20 mouse cellular contexts compared by ENCODE assay signal in the genomic region with DNA sequence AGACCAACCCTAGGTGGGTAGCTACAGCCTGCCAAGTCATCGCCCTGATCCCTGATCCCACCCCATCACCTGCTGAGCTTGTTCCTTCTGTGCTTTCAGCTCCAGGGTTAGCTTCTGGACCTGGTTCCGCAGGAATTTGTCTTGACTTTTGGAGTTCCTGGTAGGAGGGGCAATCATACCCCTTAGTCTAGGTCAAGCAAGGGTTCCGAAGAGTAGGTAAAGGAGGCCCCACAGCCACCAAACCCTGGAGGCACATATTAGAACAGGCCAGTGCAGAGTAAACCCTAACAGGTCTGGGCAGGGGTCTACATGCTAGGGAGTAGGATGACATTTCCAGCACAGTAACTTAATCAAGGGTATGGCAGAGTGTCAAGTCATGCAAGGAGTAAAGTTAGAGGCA. TPM values are rescaled to one million over a fixed set of nuclear protein-coding genes. Genes with fewer than 3 reads are reported as not detected.
DNase-seq lines count a peak whose midpoint lies in the region; ATAC-seq lines count a peak whose summit lies in the region.
"Had no signal": no experiment of that assay in that cellular context is flagged by ENCODE, and none has a peak within 500 bp of the region (broad histone marks: within the 10 kb centered on the region; RNA-seq: fewer than 3 reads in every experiment).

No protein-coding gene starts in this region.

- no peak for DNase-seq in embryonic facial prominence, embryonic 10.5 days (ENCODE audit: low spot score)
- DNase-seq in liver, embryonic 13.5 days = no peak
- DNase-seq in liver, embryonic 11.5 days (ENCODE audit: low spot score) = no peak
- no peak for DNase-seq in cerebellum, adult 11 months
- DNase-seq: adrenal gland, postnatal 14 days; cerebellum, adult 9-11 months; gastrocnemius, postnatal 25 days; heart, adult 2 months; kidney, postnatal 4 days; lung, postnatal 4 days; thymus, postnatal 36 days had no signal

- peaks cover 11% of the 10 kb centered on the region for H3K36me3 ChIP-seq in embryonic facial prominence, embryonic 13.5 days
- H3K36me3 ChIP-seq in embryonic facial prominence, embryonic 10.5 days (replicated peaks) = peaks cover 13% of the 10 kb centered on the region
- peaks cover 11% of the 10 kb centered on the region for H3K36me3 ChIP-seq in liver, embryonic 13.5 days
- 0 out of 2 replicates have a peak, but pooled peaks cover 4% of the 10 kb centered on the region for H3K36me3 ChIP-seq in liver, embryonic 11.5 days (ENCODE audit: control insufficient read depth, insufficient read depth, low read length)
- H3K36me3 ChIP-seq in embryonic facial prominence, embryonic 15.5 days = peaks cover 4% of the 10 kb centered on the region; the same call in 1 of the 2 replicates
- 0 out of 2 replicates have a peak, but pooled peaks cover 3% of the 10 kb centered on the region for H3K36me3 ChIP-seq in limb, embryonic 15.5 days
- peaks cover 10% of the 10 kb centered on the region for H3K36me3 ChIP-seq in kidney, embryonic 16.5 days (ENCODE audit: insufficient read depth, low read length)
- H3K36me3 ChIP-seq: forebrain, embryonic 15.5 days; lung, embryonic 15.5 days had no signal

- no peak overlapping the region for H3K4me3 ChIP-seq in embryonic facial prominence, embryonic 13.5 days
- no peak overlapping the region for H3K4me3 ChIP-seq in embryonic facial prominence, embryonic 10.5 days
- no peak overlapping the region for H3K4me3 ChIP-seq in liver, embryonic 13.5 days (replicated peaks)
- H3K4me3 ChIP-seq in liver, embryonic 11.5 days (ENCODE audit: low read depth, low read length) = no peak overlapping the region
- no peak overlapping the region for H3K4me3 ChIP-seq in embryonic facial prominence, embryonic 15.5 days (replicated peaks)
- H3K4me3 ChIP-seq in limb, embryonic 15.5 days = no peak overlapping the region
- H3K4me3 ChIP-seq in kidney, embryonic 16.5 days (ENCODE audit: low read length) = no peak overlapping the region
- H3K4me3 ChIP-seq: forebrain, embryonic 15.5 days; heart, adult 2 months; heart, embryonic 13.5 days; lung, embryonic 15.5 days had no signal

- ATAC-seq in embryonic facial prominence, embryonic 13.5 days (ENCODE audit: insufficient number of reproducible peaks, insufficient read depth, low FRiP score, low TSS enrichment, low read depth) = no peak
- ATAC-seq in liver, embryonic 13.5 days (ENCODE audit: low read depth) = no peak
- no peak for ATAC-seq in liver, embryonic 11.5 days (replicated peaks; ENCODE audit: low FRiP score)
- ATAC-seq in embryonic facial prominence, embryonic 15.5 days (ENCODE audit: insufficient number of reproducible peaks, low FRiP score, low TSS enrichment, low read depth) = no peak
- ATAC-seq in limb, embryonic 15.5 days (ENCODE audit: insufficient number of reproducible peaks, low FRiP score, low TSS enrichment, low read depth) = no peak
- ATAC-seq in kidney, embryonic 16.5 days (ENCODE audit: low FRiP score, low TSS enrichment) = no peak
- ATAC-seq: forebrain, embryonic 15.5 days; inflammation-experienced regulatory T-cells, adult 6 months had no signal

- H3K4me2 ChIP-seq in embryonic facial prominence, embryonic 13.5 days = no peak overlapping the region
- no peak overlapping the region for H3K4me2 ChIP-seq in liver, embryonic 13.5 days
- no peak overlapping the region for H3K4me2 ChIP-seq in liver, embryonic 11.5 days
- H3K4me2 ChIP-seq in embryonic facial prominence, embryonic 15.5 days (replicated peaks) = no peak overlapping the region
- H3K4me2 ChIP-seq in limb, embryonic 15.5 days = 0 out of 2 replicates have a peak overlapping the region, but pooled peaks have one; percentile 5
- H3K4me2 ChIP-seq in kidney, embryonic 16.5 days (replicated peaks; ENCODE audit: low read depth, low read length) = no peak overlapping the region
- H3K4me2 ChIP-seq: forebrain, embryonic 15.5 days; heart, embryonic 13.5 days; hindbrain, embryonic 14.5 days; lung, embryonic 15.5 days had no signal

- 68% methylated on average over 3 of the region's 3 CpGs for WGBS in embryonic facial prominence, embryonic 13.5 days
- 80% methylated on average over 3 of the region's 3 CpGs for WGBS in embryonic facial prominence, embryonic 10.5 days
- WGBS in liver, embryonic 13.5 days (ENCODE audit: insufficient replicate concordance) = 92% methylated on average over 3 of the region's 3 CpGs
- WGBS in liver, embryonic 11.5 days = 88% methylated on average over 3 of the region's 3 CpGs
- WGBS in embryonic facial prominence, embryonic 15.5 days = 57% methylated on average over 3 of the region's 3 CpGs
- 69% methylated on average over 3 of the region's 3 CpGs for WGBS in limb, embryonic 15.5 days
- 84% methylated on average over 3 of the region's 3 CpGs for WGBS in kidney, embryonic 16.5 days

- peaks cover 25% of the 10 kb centered on the region for H3K4me1 ChIP-seq in embryonic facial prominence, embryonic 13.5 days
- peaks cover 54% of the 10 kb centered on the region for H3K4me1 ChIP-seq in embryonic facial prominence, embryonic 10.5 days
- peaks cover 96% of the 10 kb centered on the region for H3K4me1 ChIP-seq in liver, embryonic 13.5 days (replicated peaks)
- H3K4me1 ChIP-seq in liver, embryonic 11.5 days (replicated peaks; ENCODE audit: control insufficient read depth, insufficient read depth, low read length) = peaks cover 48% of the 10 kb centered on the region
- H3K4me1 ChIP-seq in embryonic facial prominence, embryonic 15.5 days = peaks cover 31% of the 10 kb centered on the region
- peaks cover 31% of the 10 kb centered on the region for H3K4me1 ChIP-seq in limb, embryonic 15.5 days
- H3K4me1 ChIP-seq in kidney, embryonic 16.5 days (ENCODE audit: insufficient read depth, low read length) = peaks cover 31% of the 10 kb centered on the region

- no peaks in the 10 kb centered on the region for H3K27me3 ChIP-seq in embryonic facial prominence, embryonic 13.5 days
- H3K27me3 ChIP-seq in embryonic facial prominence, embryonic 10.5 days (replicated peaks; ENCODE audit: low read depth, poor library complexity, severe bottlenecking) = no peaks in the 10 kb centered on the region
- H3K27me3 ChIP-seq in liver, embryonic 13.5 days = no peaks in the 10 kb centered on the region
- peaks cover 8% of the 10 kb centered on the region; the same call in 1 of the 2 replicates for H3K27me3 ChIP-seq in liver, embryonic 11.5 days (replicated peaks; ENCODE audit: control insufficient read depth, insufficient read depth, low read length)
- H3K27me3 ChIP-seq in embryonic facial prominence, embryonic 15.5 days = no peaks in the 10 kb centered on the region
- no peaks in the 10 kb centered on the region for H3K27me3 ChIP-seq in limb, embryonic 15.5 days
- no peaks in the 10 kb centered on the region for H3K27me3 ChIP-seq in kidney, embryonic 16.5 days (ENCODE audit: insufficient read depth, low read length)
- H3K27me3 ChIP-seq: forebrain, embryonic 15.5 days; lung, embryonic 15.5 days had no signal

- H3K27ac ChIP-seq in embryonic facial prominence, embryonic 13.5 days = peak overlapping the region; percentile 41; the same call in 1 of the 2 replicates
- no peak overlapping the region; the same call in 1 of the 2 replicates for H3K27ac ChIP-seq in embryonic facial prominence, embryonic 10.5 days (replicated peaks)
- H3K27ac ChIP-seq in liver, embryonic 13.5 days = peak overlapping the region; percentile 93
- H3K27ac ChIP-seq in liver, embryonic 11.5 days (ENCODE audit: low read depth, low read length) = no peak overlapping the region
- H3K27ac ChIP-seq in embryonic facial prominence, embryonic 15.5 days (replicated peaks) = peak overlapping the region; percentile 31; the same call in 1 of the 2 replicates
- H3K27ac ChIP-seq in limb, embryonic 15.5 days = peak overlapping the region; percentile 43; the same call in 1 of the 2 replicates
- no peak overlapping the region for H3K27ac ChIP-seq in kidney, embryonic 16.5 days (ENCODE audit: low read length)
- H3K27ac ChIP-seq: forebrain, embryonic 15.5 days; heart, adult 2 months; heart, embryonic 13.5 days; hindbrain, embryonic 14.5 days had no signal

- H3K9ac ChIP-seq in embryonic facial prominence, embryonic 13.5 days = no peak overlapping the region
- H3K9ac ChIP-seq in liver, embryonic 13.5 days = peak overlapping the region; percentile 1; the same call in 1 of the 2 replicates
- H3K9ac ChIP-seq in liver, embryonic 11.5 days (ENCODE audit: low read depth, low read length) = no peak overlapping the region
- no peak overlapping the region for H3K9ac ChIP-seq in embryonic facial prominence, embryonic 15.5 days
- H3K9ac ChIP-seq in limb, embryonic 15.5 days = no peak overlapping the region
- no peak overlapping the region for H3K9ac ChIP-seq in kidney, embryonic 16.5 days (replicated peaks; ENCODE audit: low read length)
- H3K9ac ChIP-seq: forebrain, embryonic 15.5 days; heart, embryonic 13.5 days; hindbrain, embryonic 14.5 days; lung, embryonic 15.5 days had no signal

- H3K9me3 ChIP-seq in embryonic facial prominence, embryonic 13.5 days = no peaks in the 10 kb centered on the region
- H3K9me3 ChIP-seq in embryonic facial prominence, embryonic 10.5 days = no peaks in the 10 kb centered on the region
- no peaks in the 10 kb centered on the region for H3K9me3 ChIP-seq in liver, embryonic 13.5 days (replicated peaks)
- no peaks in the 10 kb centered on the region for H3K9me3 ChIP-seq in liver, embryonic 11.5 days (ENCODE audit: control insufficient read depth, low read length)
- H3K9me3 ChIP-seq in embryonic facial prominence, embryonic 15.5 days (replicated peaks) = no peaks in the 10 kb centered on the region
- no peaks in the 10 kb centered on the region for H3K9me3 ChIP-seq in limb, embryonic 15.5 days
- no peaks in the 10 kb centered on the region for H3K9me3 ChIP-seq in kidney, embryonic 16.5 days (ENCODE audit: low read length)
- H3K9me3 ChIP-seq: forebrain, embryonic 15.5 days; heart, embryonic 13.5 days; lung, embryonic 15.5 days had no signal

RNA-seq across cellular contexts. Expression of gene Lmntd2, which starts 0.7 kb away (rescaled TPM):
- polyA plus RNA-seq in embryonic facial prominence, embryonic 13.5 days (2015; fragmentation: Nextera tagmentation; extraction: Ambion mirVana) = 2.8 and 3.4 TPM in 2 replicates
- 4.9 and 5.3 TPM in 2 replicates for polyA plus RNA-seq in embryonic facial prominence, embryonic 10.5 days (2016; fragmentation: Nextera tagmentation; extraction: Ambion mirVana)
- 0.59 and 0.71 TPM in 2 replicates for polyA plus RNA-seq in liver, embryonic 13.5 days (2015; fragmentation: Nextera tagmentation; extraction: Ambion mirVana)
- 1.8 and 2.6 TPM in 2 replicates for polyA plus RNA-seq in liver, embryonic 11.5 days (2014; fragmentation: Nextera tagmentation; extraction: Ambion mirVana)
- 2.3 and 3.6 TPM in 2 replicates for polyA plus RNA-seq in embryonic facial prominence, embryonic 15.5 days (2015; fragmentation: Nextera tagmentation; extraction: Ambion mirVana)
- polyA plus RNA-seq in limb, embryonic 15.5 days (2015; fragmentation: Nextera tagmentation; extraction: Ambion mirVana) = 1.7 and 2.2 TPM in 2 replicates
- 3.9 and 4.4 TPM in 2 replicates for polyA plus RNA-seq in kidney, embryonic 16.5 days (2015; fragmentation: Nextera tagmentation; extraction: Ambion mirVana)

RNA-seq across cellular contexts. Expression of gene Rassf7, which starts 2.5 kb away (rescaled TPM):
- polyA plus RNA-seq in embryonic facial prominence, embryonic 13.5 days (2015; fragmentation: Nextera tagmentation; extraction: Ambion mirVana) = 32.9 and 40.0 TPM in 2 replicates
- polyA plus RNA-seq in embryonic facial prominence, embryonic 10.5 days (2016; fragmentation: Nextera tagmentation; extraction: Ambion mirVana) = 54.5 and 56.0 TPM in 2 replicates
- polyA plus RNA-seq in liver, embryonic 13.5 days (2015; fragmentation: Nextera tagmentation; extraction: Ambion mirVana) = 23.9 and 26.7 TPM in 2 replicates
- 35.1 TPM in 2 replicates for polyA plus RNA-seq in liver, embryonic 11.5 days (2014; fragmentation: Nextera tagmentation; extraction: Ambion mirVana)
- 55.3 and 56.3 TPM in 2 replicates for polyA plus RNA-seq in embryonic facial prominence, embryonic 15.5 days (2015; fragmentation: Nextera tagmentation; extraction: Ambion mirVana)
- polyA plus RNA-seq in limb, embryonic 15.5 days (2015; fragmentation: Nextera tagmentation; extraction: Ambion mirVana) = 56.1 and 58.6 TPM in 2 replicates
- polyA plus RNA-seq in kidney, embryonic 16.5 days (2015; fragmentation: Nextera tagmentation; extraction: Ambion mirVana) = 76.3 and 78.3 TPM in 2 replicates

RNA-seq across cellular contexts. Expression of gene Phrf1, which starts 15.5 kb away (rescaled TPM):
- polyA plus RNA-seq in embryonic facial prominence, embryonic 13.5 days (2015; fragmentation: Nextera tagmentation; extraction: Ambion mirVana) = 78.5 and 82.0 TPM in 2 replicates
- polyA plus RNA-seq in embryonic facial prominence, embryonic 10.5 days (2016; fragmentation: Nextera tagmentation; extraction: Ambion mirVana) = 114 and 124 TPM in 2 replicates
- 32.6 and 34.9 TPM in 2 replicates for polyA plus RNA-seq in liver, embryonic 13.5 days (2015; fragmentation: Nextera tagmentation; extraction: Ambion mirVana)
- polyA plus RNA-seq in liver, embryonic 11.5 days (2014; fragmentation: Nextera tagmentation; extraction: Ambion mirVana) = 70.9 and 81.0 TPM in 2 replicates
- 68.7 and 73.2 TPM in 2 replicates for polyA plus RNA-seq in embryonic facial prominence, embryonic 15.5 days (2015; fragmentation: Nextera tagmentation; extraction: Ambion mirVana)
- polyA plus RNA-seq in limb, embryonic 15.5 days (2015; fragmentation: Nextera tagmentation; extraction: Ambion mirVana) = 64.3 and 68.9 TPM in 2 replicates
- polyA plus RNA-seq in kidney, embryonic 16.5 days (2015; fragmentation: Nextera tagmentation; extraction: Ambion mirVana) = 81.2 and 93.0 TPM in 2 replicates

RNA-seq across cellular contexts. Expression of gene Lrrc56, which starts 19.2 kb away (rescaled TPM):
- 11.6 and 13.3 TPM in 2 replicates for polyA plus RNA-seq in embryonic facial prominence, embryonic 13.5 days (2015; fragmentation: Nextera tagmentation; extraction: Ambion mirVana)
- polyA plus RNA-seq in embryonic facial prominence, embryonic 10.5 days (2016; fragmentation: Nextera tagmentation; extraction: Ambion mirVana) = 15.1 and 18.1 TPM in 2 replicates
- 12.2 and 15.5 TPM in 2 replicates for polyA plus RNA-seq in liver, embryonic 13.5 days (2015; fragmentation: Nextera tagmentation; extraction: Ambion mirVana)
- polyA plus RNA-seq in liver, embryonic 11.5 days (2014; fragmentation: Nextera tagmentation; extraction: Ambion mirVana) = 20.8 and 20.9 TPM in 2 replicates
- 11.2 and 14.7 TPM in 2 replicates for polyA plus RNA-seq in embryonic facial prominence, embryonic 15.5 days (2015; fragmentation: Nextera tagmentation; extraction: Ambion mirVana)
- 8.0 and 9.0 TPM in 2 replicates for polyA plus RNA-seq in limb, embryonic 15.5 days (2015; fragmentation: Nextera tagmentation; extraction: Ambion mirVana)
- 13.5 and 15.1 TPM in 2 replicates for polyA plus RNA-seq in kidney, embryonic 16.5 days (2015; fragmentation: Nextera tagmentation; extraction: Ambion mirVana)

RNA-seq across cellular contexts. Expression of gene Hras, which starts 19.3 kb away (rescaled TPM):
- polyA plus RNA-seq in embryonic facial prominence, embryonic 13.5 days (2015; fragmentation: Nextera tagmentation; extraction: Ambion mirVana) = 99.8 and 110 TPM in 2 replicates
- polyA plus RNA-seq in embryonic facial prominence, embryonic 10.5 days (2016; fragmentation: Nextera tagmentation; extraction: Ambion mirVana) = 94.3 and 94.9 TPM in 2 replicates
- 91.5 and 104 TPM in 2 replicates for polyA plus RNA-seq in liver, embryonic 13.5 days (2015; fragmentation: Nextera tagmentation; extraction: Ambion mirVana)
- 112 and 118 TPM in 2 replicates for polyA plus RNA-seq in liver, embryonic 11.5 days (2014; fragmentation: Nextera tagmentation; extraction: Ambion mirVana)
- 180 and 183 TPM in 2 replicates for polyA plus RNA-seq in embryonic facial prominence, embryonic 15.5 days (2015; fragmentation: Nextera tagmentation; extraction: Ambion mirVana)
- polyA plus RNA-seq in limb, embryonic 15.5 days (2015; fragmentation: Nextera tagmentation; extraction: Ambion mirVana) = 164 and 165 TPM in 2 replicates
- 40.3 and 78.3 TPM in 2 replicates for polyA plus RNA-seq in kidney, embryonic 16.5 days (2015; fragmentation: Nextera tagmentation; extraction: Ambion mirVana)

Comparison
In these comparisons a context has a peak if more than half of its experiments do, and no peak if none do; other contexts are left out.
1. H3K27ac ChIP-seq: peak in embryonic facial prominence, embryonic 13.5 days (single experiment), liver, embryonic 13.5 days (single experiment), embryonic facial prominence, embryonic 15.5 days (single experiment) and limb, embryonic 15.5 days (single experiment); none in embryonic facial prominence, embryonic 10.5 days (single experiment), liver, embryonic 11.5 days (single experiment) and kidney, embryonic 16.5 days (single experiment).